Mouse (Mus musculus) limb, embryonic 10.5 days (tissue): Measurements from ENCODE around the gene Cog7. TPM values are rescaled to one million over a fixed set of nuclear protein-coding genes. Genes with fewer than 3 reads are reported as not detected.

ENCODE experiments used
- DNase-seq: peaks from one replicate; pipeline ENCODE4 v3.0.0-alpha.2; 2017; ENCODE audit warnings: low spot score
- H3K27ac ChIP-seq: fragments of 300-500 bp; sonication (generic); 2 replicates; pipeline ENCODE4 v1.5.1; 2016; ENCODE audit warnings: mild to moderate bottlenecking
- H3K27me3 ChIP-seq: fragments of 300-500 bp; sonication (generic); 2 replicates; pipeline ENCODE4 v1.6.1; 2016; ENCODE audit warnings: low read depth, mild to moderate bottlenecking; ENCODE audit not compliant: poor library complexity, severe bottlenecking
- H3K36me3 ChIP-seq: fragments of 300-500 bp; sonication (generic); 2 replicates; pipeline ENCODE4 v1.6.1; 2016; ENCODE audit warnings: mild to moderate bottlenecking, moderate library complexity
- H3K4me1 ChIP-seq: fragments of 300-500 bp; sonication (generic); 2 replicates; pipeline ENCODE4 v1.6.1; 2016
- H3K4me3 ChIP-seq: fragments of 300-500 bp; sonication (generic); 2 replicates; pipeline ENCODE4 v1.5.1; 2016; ENCODE audit warnings: mild to moderate bottlenecking, moderate library complexity
- H3K9me3 ChIP-seq: fragments of 300-500 bp; sonication (generic); replicated peaks from 2 replicates; pipeline ENCODE4 v1.6.1; 2016; ENCODE audit warnings: mild to moderate bottlenecking
- WGBS: fragments of 180-500 bp; shearing (Covaris S2); methylation state at CpG from one replicate; pipeline ENCODE4 v1.1.7; 2016; 5-methylcytosine and 5-hydroxymethylcytosine counted together
- polyA plus RNA-seq: library from polyadenylated mRNA; unstranded; fragments of >200 nt; fragmentation: Nextera tagmentation; extraction: Ambion mirVana; gene quantifications from 2 replicates; pipeline ENCODE4 v1.2.1, GENCODE M21; 2016

Cog7 gene
- polyA plus RNA-seq, 1 experiment from 2014 or later, result 24.8 TPM

DNA sequence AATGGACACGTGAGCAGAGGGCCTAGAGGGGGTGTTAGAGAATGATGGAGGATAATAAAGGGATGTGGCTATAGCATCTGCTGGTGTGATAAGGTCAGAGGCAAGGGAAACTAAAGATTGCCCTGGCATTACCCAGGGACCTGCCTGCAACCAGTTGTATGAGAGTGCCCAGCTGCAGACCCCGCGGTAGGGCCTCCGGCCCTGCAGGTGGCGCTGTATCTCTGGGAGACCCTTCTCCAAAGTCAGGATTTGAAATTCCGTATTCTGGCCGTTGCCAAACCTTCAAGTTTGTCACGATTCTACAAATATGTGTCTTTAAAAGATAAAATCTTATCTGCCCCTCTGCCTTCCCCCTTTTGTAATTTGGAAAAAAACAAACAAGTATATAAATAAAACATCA is 122.6 kb downstream of the Cog7 start:
- Histone ChIP-seq H3K4me3 (no peak overlapping the region), H3K27me3 (peaks cover 16% of the 10 kb centered on the region), H3K27ac (no peak overlapping the region), H3K9me3 (no peaks in the 10 kb centered on the region), H3K4me1 (no peaks in the 10 kb centered on the region), H3K36me3 (no peaks in the 10 kb centered on the region)
- WGBS, result 85% methylated on average over 8 of the region's 8 CpGs
- DNase-seq, result no peak

DNA sequence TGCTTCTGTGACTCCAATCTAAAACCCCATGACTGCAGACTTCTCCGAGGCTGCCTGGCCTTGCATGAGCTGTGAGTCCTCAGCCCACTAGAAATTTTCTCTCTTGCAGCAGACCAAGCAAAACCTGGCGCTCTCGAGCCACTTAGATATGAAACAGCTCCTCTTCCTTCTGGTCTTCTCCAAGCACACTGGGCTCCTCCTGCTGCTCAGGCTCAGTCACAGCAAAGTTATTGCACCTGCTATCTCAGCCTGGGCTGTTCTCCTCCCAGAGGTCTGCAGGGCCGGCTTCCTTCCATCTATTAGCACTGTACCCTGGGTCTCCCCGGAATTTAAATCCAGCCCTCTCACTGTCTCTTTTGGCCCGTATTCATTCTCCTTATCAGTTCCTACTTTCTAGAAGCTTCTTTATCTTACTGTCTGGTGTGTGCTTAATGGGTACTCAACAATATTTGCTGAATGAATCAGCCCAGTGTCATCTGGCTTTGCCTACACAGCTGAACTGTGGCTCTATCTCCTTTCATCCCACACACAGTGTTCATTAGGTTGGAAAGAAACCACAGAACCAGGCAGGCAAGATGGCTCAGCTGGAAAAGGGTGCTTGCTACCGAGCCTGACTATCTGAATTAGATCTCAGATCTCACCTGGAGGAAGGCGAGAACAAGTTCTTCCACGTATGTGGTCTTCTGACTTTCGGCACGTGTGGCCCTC is 124.2 kb downstream of the Cog7 start:
- Histone ChIP-seq H3K4me3 (no peak overlapping the region), H3K27me3 (peaks cover under 1% of the 10 kb centered on the region; the same call in 1 of the 2 replicates), H3K4me1 (no peaks in the 10 kb centered on the region), H3K9me3 (no peaks in the 10 kb centered on the region), H3K36me3 (no peaks in the 10 kb centered on the region), H3K27ac (no peak overlapping the region)
- no peak for DNase-seq
- 90% methylated on average over 11 of the region's 11 CpGs for WGBS

DNA sequence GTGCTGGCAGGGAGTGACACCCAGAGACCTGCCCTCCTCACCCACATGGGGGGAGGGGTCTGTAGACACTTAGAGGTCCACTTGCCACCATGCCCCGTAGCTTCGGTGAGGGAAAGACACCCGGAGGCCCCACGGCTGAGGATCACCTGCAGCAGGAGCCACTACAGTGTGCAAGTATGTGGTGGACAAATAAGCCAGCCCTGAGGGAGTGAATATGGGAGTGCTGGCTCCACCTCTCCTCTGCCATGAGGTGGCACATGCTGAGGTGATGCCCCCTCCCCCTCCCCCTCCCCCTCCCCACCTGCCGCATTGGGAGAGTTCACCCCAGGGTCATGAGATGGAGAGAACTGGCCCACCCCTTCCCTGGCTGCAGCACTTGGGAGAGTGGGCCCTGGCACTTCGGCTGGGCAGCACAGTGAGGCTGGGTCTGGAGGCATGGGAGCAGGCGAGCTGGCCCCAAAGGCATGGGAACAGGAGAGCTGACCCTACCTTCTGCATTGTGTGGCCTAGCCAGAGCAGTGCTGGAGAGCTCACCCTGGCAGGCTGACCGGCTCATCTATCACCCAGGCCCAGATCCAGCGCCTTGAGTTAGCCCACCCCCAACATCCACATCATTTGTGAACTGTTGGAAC is 132.9 kb downstream of the Cog7 start:
- Histone ChIP-seq H3K9me3 (no peaks in the 10 kb centered on the region), H3K36me3 (no peaks in the 10 kb centered on the region), H3K4me1 (no peaks in the 10 kb centered on the region), H3K27me3 (no peaks in the 10 kb centered on the region), H3K4me3 (no peak overlapping the region), H3K27ac (no peak overlapping the region)
- 78% methylated on average over 9 of the region's 9 CpGs for WGBS
- no peak for DNase-seq

DNA sequence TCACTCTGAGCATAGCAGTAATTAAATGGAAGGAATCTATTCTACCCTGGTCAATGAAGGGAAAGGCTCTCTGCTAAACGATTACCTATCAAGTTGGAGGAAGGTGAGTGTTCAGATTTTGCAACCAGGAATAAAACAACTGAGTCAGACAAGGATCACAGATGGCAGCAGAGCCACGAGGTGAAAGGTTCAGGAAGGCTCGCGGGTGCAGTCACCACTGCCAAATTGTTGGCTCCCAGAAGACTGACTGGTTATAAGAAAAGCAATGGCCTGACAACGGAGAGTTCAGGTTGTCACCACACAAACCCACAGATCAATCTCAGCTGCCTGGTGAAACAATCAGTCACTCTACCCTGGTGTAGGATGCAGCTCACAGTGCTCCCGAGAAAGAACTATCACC is 135.5 kb downstream of the Cog7 start:
- no peak overlapping the region for H3K4me3 ChIP-seq
- WGBS, result 80% methylated on average over 6 of the region's 6 CpGs
- no peaks in the 10 kb centered on the region for H3K36me3 ChIP-seq
- DNase-seq, result no peak
- H3K9me3 ChIP-seq, result no peaks in the 10 kb centered on the region
- no peaks in the 10 kb centered on the region for H3K27me3 ChIP-seq
- H3K4me1 ChIP-seq, result no peaks in the 10 kb centered on the region
- no peak overlapping the region for H3K27ac ChIP-seq

DNA sequence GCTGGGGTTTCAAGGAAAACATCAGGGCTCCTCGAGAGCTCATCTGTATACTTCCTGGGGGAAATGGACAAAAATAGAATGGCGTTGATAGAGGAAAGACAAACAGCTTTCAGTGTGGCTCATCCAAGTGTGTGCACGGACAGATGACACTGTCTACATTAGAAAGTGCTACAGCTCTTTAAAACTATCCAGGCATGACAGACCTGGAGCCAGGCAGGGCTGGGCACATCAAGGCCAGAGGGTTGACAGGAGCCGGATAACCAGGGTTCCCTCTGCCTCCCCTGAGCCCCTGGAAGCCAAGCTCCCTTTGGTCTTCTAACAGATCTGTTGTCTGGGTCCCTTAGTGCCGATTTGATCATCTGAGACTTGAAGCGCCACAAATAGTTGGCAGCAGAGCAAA is 139.3 kb downstream of the Cog7 start:
- Histone ChIP-seq H3K9me3 (no peaks in the 10 kb centered on the region), H3K27ac (no peak overlapping the region), H3K27me3 (no peaks in the 10 kb centered on the region), H3K4me3 (no peak overlapping the region), H3K36me3 (no peaks in the 10 kb centered on the region), H3K4me1 (no peaks in the 10 kb centered on the region)
- 84% methylated on average over 6 of the region's 6 CpGs for whole genome bisulfite sequencing
- DNase-seq, result no peak

DNA sequence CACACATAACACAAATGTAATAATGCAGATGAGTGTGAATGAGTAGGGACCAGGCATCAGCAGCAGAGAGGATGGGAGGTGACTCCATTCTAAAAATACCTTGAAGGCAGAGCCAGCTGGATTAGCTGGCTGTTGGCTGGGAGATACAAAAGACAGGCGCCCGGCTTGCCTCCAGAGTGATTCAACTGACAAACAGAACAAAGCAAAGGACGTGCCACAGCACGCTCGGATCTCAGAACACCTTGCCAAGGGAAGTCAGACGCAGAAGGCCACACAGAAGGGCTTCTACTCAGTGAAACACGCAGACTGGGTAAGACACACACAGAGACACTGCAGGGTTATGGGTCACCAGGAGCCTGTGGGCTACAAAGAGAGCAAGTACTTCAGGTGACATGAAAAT is 140.7 kb downstream of the Cog7 start:
- DNase-seq, result no peak
- H3K4me3 ChIP-seq, result no peak overlapping the region
- H3K27ac ChIP-seq, result no peak overlapping the region
- no peaks in the 10 kb centered on the region for H3K27me3 ChIP-seq
- no peaks in the 10 kb centered on the region for H3K4me1 ChIP-seq
- H3K36me3 ChIP-seq, result no peaks in the 10 kb centered on the region
- H3K9me3 ChIP-seq, result no peaks in the 10 kb centered on the region
- WGBS, result 72% methylated on average over 7 of the region's 7 CpGs

DNA sequence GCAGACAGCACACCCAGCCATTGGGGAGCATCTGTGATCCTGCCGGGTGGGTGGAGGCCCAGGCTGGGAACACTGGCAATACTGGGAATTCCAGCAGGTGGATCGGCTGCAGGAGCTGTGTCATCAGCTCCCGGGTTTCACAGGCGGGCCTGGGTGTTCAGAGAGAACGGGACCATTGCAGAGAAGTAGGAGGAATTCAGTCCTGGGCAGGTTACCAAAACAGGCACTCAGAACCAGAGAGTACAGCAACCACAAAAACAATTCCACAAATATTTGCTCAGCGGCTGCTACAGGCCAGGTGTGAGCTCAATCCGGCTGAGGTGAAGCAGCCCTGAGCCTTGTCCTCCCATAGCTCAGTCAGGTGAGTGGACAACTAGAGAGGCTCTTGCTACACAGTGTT is 144.7 kb downstream of the Cog7 start:
- WGBS, result 92% methylated on average over 7 of the region's 7 CpGs

DNA sequence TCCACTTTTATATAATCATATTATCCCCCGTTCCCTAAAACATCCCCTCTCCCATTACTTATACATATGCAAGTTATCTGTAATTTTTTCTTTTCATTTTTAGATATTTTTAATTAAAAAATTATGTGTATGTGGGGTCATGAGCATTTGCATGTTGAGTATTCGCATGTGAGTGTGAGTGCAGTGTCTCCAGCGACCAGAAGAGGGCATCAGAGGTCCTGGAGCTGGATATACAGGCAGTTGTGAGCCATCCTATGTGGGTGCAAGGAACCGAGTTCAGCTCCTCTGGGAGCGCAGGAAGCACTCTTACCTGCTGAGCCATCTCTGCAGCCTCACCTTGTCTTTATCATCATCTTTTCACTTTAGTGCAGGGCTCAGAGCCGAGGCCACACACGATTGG is 146.1 kb downstream of the Cog7 start:
- WGBS, result 86% methylated on average over 7 of the region's 7 CpGs

More for the DNA sequence above, 144.7 kb downstream of the Cog7 start:
- Histone ChIP-seq H3K4me3 (no peak overlapping the region), H3K9me3 (no peaks in the 10 kb centered on the region), H3K4me1 (no peaks in the 10 kb centered on the region), H3K36me3 (no peaks in the 10 kb centered on the region), H3K27me3 (no peaks in the 10 kb centered on the region), H3K27ac (no peak overlapping the region)
- no peak for DNase-seq

More for the DNA sequence above, 146.1 kb downstream of the Cog7 start:
- DNase-seq, result no peak
- no peak overlapping the region for H3K27ac ChIP-seq
- H3K4me3 ChIP-seq, result no peak overlapping the region
- H3K27me3 ChIP-seq, result no peaks in the 10 kb centered on the region
- H3K9me3 ChIP-seq, result no peaks in the 10 kb centered on the region
- no peaks in the 10 kb centered on the region for H3K36me3 ChIP-seq
- H3K4me1 ChIP-seq, result no peaks in the 10 kb centered on the region

Other genes with a start within 250 kb of the Cog7 start
- 0.06 TPM in 1 of 2 replicates, not detected in the other for gene Scnn1g, start 247.2 kb downstream of the Cog7 start, polyA plus RNA-seq
- gene Scnn1b, start 116.7 kb downstream of the Cog7 start, polyA plus RNA-seq, result not detected in 2 replicates
- gene Gga2, start 39.5 kb upstream of the Cog7 start, polyA plus RNA-seq, result 140 and 148 TPM in 2 replicates
- 83.7 and 87.3 TPM in 2 replicates for gene Ubfd1, start 85.5 kb upstream of the Cog7 start, polyA plus RNA-seq
- gene Ears2, start 85.6 kb upstream of the Cog7 start, polyA plus RNA-seq, result 19.0 and 20.0 TPM in 2 replicates
- gene Ndufab1, start 120.2 kb upstream of the Cog7 start, polyA plus RNA-seq, result 799 and 837 TPM in 2 replicates
- gene Palb2, start 151.3 kb upstream of the Cog7 start, polyA plus RNA-seq, result 26.8 and 28.4 TPM in 2 replicates
- gene Dctn5, start 151.3 kb upstream of the Cog7 start, polyA plus RNA-seq, result 110 and 126 TPM in 2 replicates
- 248 and 264 TPM in 2 replicates for gene Plk1, start 177.7 kb upstream of the Cog7 start, polyA plus RNA-seq
- not detected in 2 replicates for gene Ern2, start 204.5 kb upstream of the Cog7 start, polyA plus RNA-seq
- not detected in 2 replicates for gene Chp2, start 237.8 kb upstream of the Cog7 start, polyA plus RNA-seq